Mouse (Mus musculus) embryonic fibroblast, embryonic 13.5 days (primary cell): ENCODE measurements around the gene Dctn1.

Source experiments
- CTCF ChIP-seq: IDR thresholded peaks from 2 replicates; pipeline ENCODE4 v1.5.1; 2011; ENCODE audit warnings: mild to moderate bottlenecking, control low read depth, low read length, moderate library complexity, borderline replicate concordance; ENCODE audit not compliant: insufficient read depth
- POLR2A ChIP-seq: IDR thresholded peaks from 2 replicates; pipeline ENCODE4 v1.6.1; 2011; ENCODE audit warnings: low read depth, mild to moderate bottlenecking, control low read depth, low read length, moderate library complexity

DNA sequence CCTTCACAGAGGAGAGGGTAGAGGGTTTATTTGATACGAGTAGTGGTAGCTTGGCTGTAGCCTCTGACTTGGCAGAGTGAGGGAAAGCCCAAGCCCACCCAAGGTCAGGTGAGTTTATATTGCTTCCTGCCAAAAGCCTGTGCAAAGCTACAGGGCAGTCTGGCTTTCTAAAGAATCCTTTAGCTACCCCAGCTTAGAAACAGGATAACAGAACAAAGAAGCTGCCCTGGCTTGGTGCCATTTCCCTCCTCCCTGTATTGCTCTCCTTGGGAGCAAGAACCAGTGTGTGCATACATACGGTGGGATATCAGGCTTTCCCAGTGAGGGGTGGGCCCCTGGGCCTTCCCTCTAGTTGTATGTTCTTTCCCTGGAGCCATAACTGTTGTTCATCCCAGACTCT, 44.8 kb downstream of the Dctn1 start:
- TF ChIP-seq CTCF = no peak
- no peak for TF ChIP-seq POLR2A
